Mouse (Mus musculus) adrenal gland, adult 8-10 months (tissue): ENCODE measurements around the gene Rps19bp1. TPM values are rescaled to one million over a fixed set of nuclear protein-coding genes. Genes with fewer than 3 reads are reported as not detected.

Experiments
- DNase-seq: peaks from one replicate; pipeline ENCODE4 v3.0.0; 2022
- total RNA-seq, 4 experiments: library from RNA; stranded (reverse); gene quantifications; 2 replicates each; pipeline ENCODE4 v1.2.4; 2022

The Rps19bp1 gene
- total RNA-seq, 4 experiments from 2014 or later = 32.7 to 41.0 (median 38.4) TPM

DNA sequence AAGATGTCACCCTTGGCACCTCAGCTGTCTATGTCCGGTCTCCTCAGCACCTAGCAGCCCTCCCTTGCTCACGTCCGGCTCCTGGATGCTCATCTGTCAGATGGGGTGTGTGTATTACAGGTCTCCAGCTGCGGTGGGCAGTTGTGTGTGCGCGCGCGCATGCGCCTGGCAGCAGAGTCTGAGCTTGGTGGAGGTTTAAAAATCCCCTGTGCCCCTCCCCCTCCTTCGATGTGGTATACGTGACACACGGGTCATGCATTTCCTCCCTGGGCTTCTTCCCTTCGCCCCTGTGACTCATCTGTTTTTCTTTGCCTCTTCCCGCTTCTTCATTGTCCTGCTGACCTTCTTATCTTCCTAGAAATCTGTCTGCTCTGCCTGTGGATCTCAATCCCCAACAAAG lies 44.9 kb downstream of the Rps19bp1 start:
- no peak for DNase-seq

- DNase-seq = no peak
These were observed 46.6 kb downstream of the Rps19bp1 start for GRCm38 (mm10) chr15:80217476-80217875.

DNA sequence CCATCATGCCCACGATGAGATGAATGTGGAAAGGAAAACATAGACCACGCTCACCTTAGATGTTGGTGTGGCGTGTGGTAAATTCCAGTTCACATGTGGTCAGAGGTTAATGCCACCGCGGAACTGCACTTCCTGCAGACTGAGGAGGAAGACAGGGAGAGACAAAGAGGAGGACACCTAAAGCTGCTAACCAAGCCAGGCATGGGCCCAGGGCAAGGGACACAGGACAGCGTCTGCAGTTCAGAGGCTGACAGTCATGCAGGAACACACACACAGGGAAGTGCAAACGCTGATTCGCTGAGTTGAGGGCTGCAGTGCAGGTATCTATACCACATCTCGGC lies 47.7 kb downstream of the Rps19bp1 start:
- no peak for DNase-seq

DNA sequence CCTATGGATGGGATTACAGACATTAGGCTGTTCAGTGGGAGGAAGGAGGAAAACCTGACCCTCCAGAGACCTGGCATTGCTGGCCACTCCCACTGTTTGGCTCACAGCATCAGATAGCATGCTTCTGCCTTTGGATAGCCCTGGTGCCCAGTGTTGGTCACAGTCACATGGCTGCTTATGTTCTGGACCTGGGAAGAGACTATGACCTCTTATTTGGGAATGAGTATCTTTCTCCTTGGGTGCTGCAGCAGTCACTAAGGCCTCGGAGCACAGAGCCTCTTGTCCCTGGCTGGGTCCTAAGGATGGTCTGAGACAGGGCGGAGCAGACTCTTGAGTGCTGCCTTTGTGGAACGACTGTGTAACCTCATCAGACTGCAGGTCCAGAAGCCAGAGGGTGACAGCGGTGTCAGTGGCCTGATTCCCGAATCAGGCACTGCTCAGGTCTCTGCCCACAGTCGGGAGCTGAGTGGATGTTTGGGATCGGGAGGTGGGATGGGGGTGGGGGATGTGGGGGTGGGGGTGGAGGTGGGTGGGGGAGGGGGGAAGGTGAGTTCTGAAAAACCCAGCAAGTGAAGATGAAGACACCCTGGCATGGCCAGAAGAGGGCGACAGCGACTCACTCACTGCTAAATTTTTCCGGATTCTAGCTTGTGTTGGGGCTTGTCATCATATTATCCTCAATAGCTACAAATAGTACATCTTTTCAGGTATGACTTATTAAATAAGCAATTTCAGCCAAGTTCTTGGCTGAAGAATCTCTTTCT lies 48.2 kb downstream of the Rps19bp1 start:
- no peak for DNase-seq

- DNase-seq = no peak
These were observed 50.4 kb downstream of the Rps19bp1 start for GRCm38 (mm10) chr15:80213688-80214087.

Other genes with a start within 250 kb of the Rps19bp1 start
- 10 to 100 TPM; 42.7 to 52.9 (median 43.2) TPM for gene Pdgfb, start 249.3 kb downstream of the Rps19bp1 start, total RNA-seq
- gene Syngr1, start 173.0 kb downstream of the Rps19bp1 start, total RNA-seq = 10 to 100 TPM; 32.7 to 65.7 (median 48.7) TPM
- gene Rpl3, start 172.4 kb downstream of the Rps19bp1 start, total RNA-seq = 100 to 1,000 TPM; 541 to 649 (median 631) TPM
- 10 to 100 TPM; 16.2 to 31.8 (median 26.8) TPM for gene Tab1, start 131.2 kb downstream of the Rps19bp1 start, total RNA-seq
- 10 to 100 TPM in 3 of 4 experiments, 1 to 10 TPM in 1; 8.5 to 13.0 (median 11.6) TPM for gene Mgat3, start 90.6 kb downstream of the Rps19bp1 start, total RNA-seq
- gene Mief1, start 30.3 kb downstream of the Rps19bp1 start, total RNA-seq = 10 to 100 TPM; 44.4 to 49.4 (median 48.5) TPM
- gene AC140267.1, start 28.5 kb downstream of the Rps19bp1 start, total RNA-seq = 10 to 100 TPM in 3 of 4 experiments, 1 to 10 TPM in 1; 8.7 to 29.0 (median 17.7) TPM
- gene Atf4, start 9.1 kb downstream of the Rps19bp1 start, total RNA-seq = 100 to 1,000 TPM; 141 to 245 (median 164) TPM
- gene Cacna1i, start 22.9 kb upstream of the Rps19bp1 start, total RNA-seq = 1 to 10 TPM in 1 of 4 experiments, under 1 TPM in 3; 0.32 to 1.0 (median 0.77) TPM